Mouse (Mus musculus): Measurements from ENCODE around the gene Kat2b.
"Not testable (repeated sequence)": the region's sequence is repeated elsewhere in the genome, so short reads cannot be mapped to it uniquely, and the experiment has no call there.

Gene Kat2b

DNA sequence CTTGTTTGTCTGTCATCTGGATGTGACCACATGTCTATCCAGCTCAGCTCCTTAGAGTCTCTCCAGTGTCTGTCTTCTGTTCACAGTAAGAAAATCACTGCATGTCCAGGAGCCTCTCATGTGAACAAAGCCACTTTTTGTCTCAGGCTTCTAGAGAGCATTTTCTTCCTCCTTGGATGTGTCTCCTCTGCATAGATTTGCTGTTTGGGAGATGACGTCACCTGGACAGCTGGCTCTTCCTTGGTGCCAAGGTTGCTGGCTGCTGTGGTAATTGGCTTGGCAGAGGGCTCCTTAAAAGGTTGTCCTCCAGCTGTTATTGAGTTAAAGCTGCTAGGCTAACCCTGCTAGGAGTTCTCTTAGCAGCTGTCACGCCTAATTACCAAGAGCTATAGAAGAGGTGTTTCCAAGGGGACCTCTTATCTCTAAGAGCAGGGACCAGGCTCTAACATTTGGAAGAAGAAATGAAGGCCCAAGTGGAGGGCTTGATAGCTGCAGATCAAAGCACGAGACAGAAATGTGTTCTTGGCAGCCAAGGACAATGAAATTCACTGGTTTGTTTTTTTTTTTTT, 29.7 kb downstream of the Kat2b start:
- DNase-seq (ENCODE audit: extremely low read depth, insufficient read length, low spot score), result peak; percentile 75

DNA sequence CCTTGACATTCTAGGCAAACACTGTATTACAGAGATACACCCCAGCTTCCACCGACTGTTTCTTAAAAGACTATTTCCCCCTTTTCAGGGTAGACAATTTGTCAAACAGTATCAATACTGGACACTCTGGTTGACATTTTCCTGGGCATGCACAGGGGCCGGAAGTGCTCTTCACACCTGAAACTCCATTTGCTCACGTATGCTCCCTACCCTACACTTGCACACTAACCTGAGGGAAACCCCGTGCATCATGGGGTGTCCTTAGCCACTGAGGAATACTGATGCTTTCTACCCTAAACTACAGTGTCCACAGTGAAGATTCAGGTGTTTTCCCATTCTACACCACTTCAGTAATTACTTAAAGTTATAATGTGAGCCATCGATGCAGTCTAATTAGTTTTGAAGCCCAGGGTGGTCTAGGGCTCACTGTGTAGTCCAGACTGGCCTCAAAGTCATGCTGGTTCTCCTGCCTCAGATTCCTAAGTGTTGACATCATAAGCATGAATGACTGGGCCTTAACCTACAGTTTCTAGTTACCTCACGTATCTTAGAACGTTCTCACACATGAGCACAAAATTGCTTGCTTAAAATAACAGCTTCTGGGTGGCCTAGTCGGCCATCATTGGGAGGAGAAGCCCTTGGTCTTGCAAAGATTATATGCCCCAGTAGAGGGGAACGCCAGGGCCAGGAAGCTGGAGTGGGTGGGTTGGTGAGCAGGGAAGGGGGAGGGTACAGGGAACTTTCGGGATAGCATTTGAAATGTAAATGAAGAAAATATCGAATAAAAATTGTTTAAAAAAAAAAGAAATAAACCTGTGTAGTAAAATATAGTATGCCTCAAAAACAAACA, 30.5 kb downstream of the Kat2b start:
- no peak for DNase-seq (ENCODE audit: extremely low read depth, insufficient read length, low spot score)

GRCm38 (mm10) chr17:53598571-53598970, 31.9 kb downstream of the Kat2b start:
- no peak for DNase-seq (ENCODE audit: extremely low read depth, insufficient read length, low spot score)

- not testable (repeated sequence) for DNase-seq (ENCODE audit: extremely low read depth, insufficient read length, low spot score)
Measured at GRCm38 (mm10) chr17:53603236-53603635, 36.6 kb downstream of the Kat2b start.

DNA sequence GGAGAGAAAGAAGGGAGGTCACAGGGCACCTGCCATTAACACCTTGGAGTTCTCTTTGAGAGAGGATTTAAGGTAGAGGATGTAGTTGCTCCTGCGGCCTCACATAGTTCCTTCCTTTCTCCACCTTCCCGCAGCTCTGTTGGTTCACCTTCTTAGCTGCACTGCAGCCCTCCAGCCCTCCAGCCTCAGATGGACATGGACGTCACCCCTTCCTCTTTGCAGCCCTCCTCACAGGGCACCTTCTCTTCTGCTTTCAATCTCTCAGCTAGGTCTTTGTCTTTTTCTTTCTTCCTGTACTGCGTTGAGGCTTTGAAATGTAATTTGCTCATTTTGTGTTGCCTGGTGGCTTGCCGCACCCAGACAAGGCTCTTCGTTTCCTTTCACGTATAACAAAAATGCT, 39.4 kb downstream of the Kat2b start:
- not testable (repeated sequence) for DNase-seq (ENCODE audit: extremely low read depth, insufficient read length, low spot score)

- not testable (repeated sequence) for DNase-seq (ENCODE audit: extremely low read depth, insufficient read length, low spot score)
Measured at GRCm38 (mm10) chr17:53608924-53609323, 42.3 kb downstream of the Kat2b start.

DNA sequence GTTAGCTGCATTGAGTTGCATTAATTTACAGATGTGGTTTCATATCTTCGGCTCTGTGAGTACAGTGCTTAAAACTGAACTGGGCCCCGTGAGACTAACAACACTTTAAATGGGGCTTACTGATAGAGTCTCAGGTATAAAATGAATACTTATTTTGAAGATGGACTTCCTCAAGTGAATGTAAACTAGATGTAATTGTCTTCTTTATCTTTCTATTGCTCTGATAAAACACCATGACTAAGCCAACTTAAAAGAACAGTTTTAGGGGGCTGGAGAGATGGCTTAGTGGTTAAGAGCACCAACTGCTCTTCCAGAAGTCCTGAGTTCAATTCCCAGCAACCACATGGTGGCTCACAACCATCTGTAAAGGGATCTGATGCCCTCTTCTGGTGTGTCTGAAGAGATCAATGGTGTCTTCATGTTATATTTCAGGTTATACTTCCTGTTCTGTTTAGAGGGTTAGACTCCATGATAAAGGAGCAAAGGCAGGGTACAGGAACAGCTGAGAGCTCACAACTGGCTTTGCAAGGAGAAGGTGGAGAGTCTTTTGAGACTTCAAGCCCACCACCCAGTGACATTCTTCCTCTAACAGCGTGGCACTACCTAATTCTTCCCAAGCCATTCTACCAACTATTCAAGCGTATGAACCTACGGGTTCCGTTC, 50.8 kb downstream of the Kat2b start:
- DNase-seq (ENCODE audit: extremely low read depth, insufficient read length, low spot score), result no peak

DNA sequence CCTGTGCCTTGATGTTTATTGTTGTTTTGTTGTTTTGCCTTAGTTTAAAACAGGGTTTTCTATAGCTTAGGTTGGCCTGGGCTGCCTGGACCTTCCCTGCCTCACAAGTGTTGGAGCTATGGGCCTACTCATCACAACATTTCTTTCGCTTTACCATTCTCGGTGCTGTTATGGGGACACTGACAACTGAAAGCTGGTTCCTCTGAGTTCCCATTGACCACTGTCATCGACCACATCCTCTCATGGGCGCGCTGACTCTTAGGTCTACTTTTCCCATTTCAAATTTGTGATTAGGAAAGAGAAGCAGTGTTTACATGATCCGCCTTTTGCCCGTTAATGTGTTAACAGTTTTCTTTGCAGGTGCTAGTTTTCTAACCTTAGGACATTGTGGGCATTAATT, 51.7 kb downstream of the Kat2b start:
- DNase-seq (ENCODE audit: extremely low read depth, insufficient read length, low spot score), result no peak

- no peak for DNase-seq (ENCODE audit: extremely low read depth, insufficient read length, low spot score)
Measured at GRCm38 (mm10) chr17:53619391-53619790, 52.7 kb downstream of the Kat2b start.

GRCm38 (mm10) chr17:53620611-53621010, 54.0 kb downstream of the Kat2b start:
- DNase-seq (ENCODE audit: extremely low read depth, insufficient read length, low spot score), result no peak

GRCm38 (mm10) chr17:53622125-53622524, 55.5 kb downstream of the Kat2b start:
- no peak for DNase-seq (ENCODE audit: extremely low read depth, insufficient read length, low spot score)

- no peak for DNase-seq (ENCODE audit: extremely low read depth, insufficient read length, low spot score)
Measured at GRCm38 (mm10) chr17:53623762-53624161, 57.1 kb downstream of the Kat2b start.

DNA sequence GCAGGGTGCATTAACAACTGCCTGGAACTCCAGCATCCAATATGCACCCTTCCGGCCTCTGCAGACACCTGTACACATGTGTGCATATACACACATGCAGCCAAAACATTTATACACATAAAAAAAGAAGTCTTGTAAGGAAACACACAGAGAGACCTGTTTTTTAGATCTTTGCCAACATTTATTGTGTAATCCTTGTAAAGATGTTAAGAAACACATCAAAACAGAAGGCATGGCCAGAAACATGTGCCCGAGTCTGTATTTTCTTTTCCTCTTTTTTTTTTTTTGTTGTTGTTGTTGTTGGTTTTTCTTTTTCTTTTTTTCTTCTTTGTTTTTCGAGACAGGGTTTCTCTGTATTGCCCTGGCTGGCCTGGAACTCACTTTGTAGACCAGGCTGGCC, 59.5 kb downstream of the Kat2b start:
- DNase-seq (ENCODE audit: extremely low read depth, insufficient read length, low spot score), result no peak

GRCm38 (mm10) chr17:53627497-53627896, 60.8 kb downstream of the Kat2b start:
- DNase-seq (ENCODE audit: extremely low read depth, insufficient read length, low spot score), result no peak

- DNase-seq (ENCODE audit: extremely low read depth, insufficient read length, low spot score), result no peak
Measured at GRCm38 (mm10) chr17:53628131-53628530, 61.5 kb downstream of the Kat2b start.

DNA sequence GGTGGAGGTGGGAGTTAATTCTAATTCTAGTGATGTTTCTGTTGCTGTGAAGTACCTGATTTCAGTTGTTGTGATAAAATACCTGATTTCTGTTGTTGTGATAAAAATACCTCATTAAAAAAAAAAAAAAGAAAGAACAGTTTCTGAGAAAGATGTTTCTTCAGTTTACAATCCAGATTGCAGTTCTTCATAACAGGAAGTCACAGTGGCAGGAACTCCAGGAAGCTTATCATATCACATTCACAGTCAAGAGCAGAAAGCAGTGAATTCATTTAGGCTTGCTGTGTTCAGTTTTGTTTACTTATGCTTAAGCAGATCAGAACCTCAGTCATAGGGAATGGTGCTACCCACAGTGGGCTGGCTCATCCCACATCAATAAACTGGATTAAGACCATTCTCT, 64.7 kb downstream of the Kat2b start:
- DNase-seq (ENCODE audit: extremely low read depth, insufficient read length, low spot score), result no peak

DNA sequence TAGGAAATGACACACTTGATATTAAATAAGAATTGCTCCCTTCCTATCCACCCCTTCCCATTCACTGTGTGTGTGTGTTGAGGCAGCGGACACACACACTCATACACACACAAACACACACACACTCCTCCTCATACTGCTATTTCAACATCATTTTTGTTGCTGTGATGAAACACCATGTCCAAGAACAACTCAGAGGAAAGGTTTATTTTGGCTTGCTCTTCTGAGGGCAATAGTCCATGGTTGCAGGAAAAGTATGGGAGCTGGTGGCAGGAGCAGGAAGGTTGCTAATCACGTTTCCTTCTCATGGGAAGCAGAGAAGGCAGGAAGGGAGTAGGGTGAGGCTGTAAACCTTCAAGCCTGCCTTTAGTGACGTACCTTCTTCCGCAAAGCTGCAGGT, 76.7 kb downstream of the Kat2b start:
- DNase-seq (ENCODE audit: extremely low read depth, insufficient read length, low spot score), result no peak

- no peak for DNase-seq (ENCODE audit: extremely low read depth, insufficient read length, low spot score)
Measured at GRCm38 (mm10) chr17:53650251-53650661, 83.6 kb downstream of the Kat2b start.

GRCm38 (mm10) chr17:53654596-53654995, 87.9 kb downstream of the Kat2b start:
- no peak for DNase-seq (ENCODE audit: extremely low read depth, insufficient read length, low spot score)

DNA sequence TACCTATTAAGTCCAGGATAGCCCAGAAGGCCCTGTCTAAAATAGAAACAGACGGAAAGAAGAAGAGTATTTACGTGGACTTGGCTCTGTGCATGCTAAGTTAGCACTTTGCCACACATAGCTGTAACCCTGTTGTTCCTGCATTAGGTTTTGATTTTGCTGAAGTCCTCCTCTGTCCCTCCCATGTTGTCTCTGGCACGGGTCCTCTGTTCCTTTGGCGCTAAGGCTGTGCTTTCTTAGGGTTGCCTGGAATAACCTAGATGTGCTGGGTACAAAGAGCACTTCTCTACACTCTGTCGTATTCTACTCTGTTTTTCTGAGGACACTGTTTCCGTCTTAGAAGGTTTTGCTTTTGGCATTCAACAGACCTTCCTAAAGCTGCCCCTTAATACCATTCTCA, 88.4 kb downstream of the Kat2b start:
- no peak for DNase-seq (ENCODE audit: extremely low read depth, insufficient read length, low spot score)

GRCm38 (mm10) chr17:53655959-53656358, 89.3 kb downstream of the Kat2b start:
- no peak for DNase-seq (ENCODE audit: extremely low read depth, insufficient read length, low spot score)

GRCm38 (mm10) chr17:53656369-53656860, 89.8 kb downstream of the Kat2b start:
- DNase-seq (ENCODE audit: extremely low read depth, insufficient read length, low spot score), result no peak
